Comparison of ENCODE assay signal across 15 mouse cellular contexts in the genomic region with DNA sequence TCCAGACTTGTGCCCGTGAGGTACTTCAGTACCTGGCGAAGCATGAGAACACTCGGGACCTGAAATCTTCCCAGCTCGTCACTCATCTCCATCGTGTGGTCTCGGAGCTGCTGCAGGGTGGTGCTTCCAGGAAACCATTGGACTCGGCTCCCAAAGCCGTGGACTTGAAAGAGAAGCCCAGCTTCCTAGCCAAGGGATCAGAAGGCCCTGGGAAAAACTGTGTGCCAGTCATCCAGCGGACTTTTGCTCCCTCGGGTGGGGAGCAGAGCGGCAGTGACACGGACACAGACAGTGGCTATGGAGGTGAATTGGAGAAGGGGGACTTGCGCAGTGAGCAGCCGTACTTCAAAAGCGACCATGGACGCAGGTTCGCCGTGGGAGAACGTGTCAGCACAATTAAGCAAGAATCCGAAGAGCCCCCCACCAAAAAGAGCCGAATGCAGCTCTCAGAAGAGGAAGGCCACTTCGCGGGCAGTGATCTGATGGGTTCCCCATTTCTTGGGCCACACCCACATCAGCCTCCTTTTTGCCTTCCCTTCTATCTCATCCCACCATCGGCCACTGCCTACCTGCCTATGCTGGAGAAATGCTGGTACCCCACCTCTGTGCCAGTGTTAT. TPM values are rescaled to one million over a fixed set of nuclear protein-coding genes. Genes with fewer than 3 reads are reported as not detected.
DNase-seq lines count a peak whose midpoint lies in the region; ATAC-seq and TF ChIP-seq lines count a peak whose summit lies in the region.
"Had no signal": no experiment of that assay in that cellular context is flagged by ENCODE, and none has a peak within 500 bp of the region (broad histone marks: within the 10 kb centered on the region; RNA-seq: fewer than 3 reads in every experiment).

No protein-coding gene starts in this region.

- H3K9me3 ChIP-seq in CH12.LX (replicated peaks; ENCODE audit: low read length), result no peaks in the 10 kb centered on the region
- no peaks in the 10 kb centered on the region for H3K9me3 ChIP-seq in intestine, embryonic 16.5 days (ENCODE audit: control insufficient read depth, low read length)
- H3K9me3 ChIP-seq: embryonic facial prominence, embryonic 15.5 days; hindbrain, embryonic 13.5 days; neural tube, embryonic 15.5 days had no signal

- in situ Hi-C loops in CH12.LX (cut with MboI; ENCODE audit: low pct_ligation_motif_present, low pct_unique_long_range_greater_than_20kb, low sequenced_read_pairs), result loop anchor here (5.0 kb wide), 2 partner anchors 38 to 112 kb away; no protein-coding TSS in a partner anchor

- peaks cover 3 to 34% of the 10 kb centered on the region in 2 experiments; a peak in 3 of 4 replicates for H3K4me1 ChIP-seq in CH12.LX (ENCODE audit: control insufficient read depth in 1 of 2, insufficient read depth in 2 of 2)
- peaks cover 33% of the 10 kb centered on the region for H3K4me1 ChIP-seq in intestine, embryonic 16.5 days (ENCODE audit: control insufficient read depth, insufficient read depth, low read length)

- dilution Hi-C loops in CH12.LX (cut with MboI; ENCODE audit: extremely low pct_ligation_motif_present, extremely low pct_unique_long_range_greater_than_20kb, low sequenced_read_pairs), result no loop called here

- TF ChIP-seq POLR2A in CH12.LX (IDR thresholded peaks at IDR 0.05; ENCODE audit: low read depth, low read length), result peak; percentile 45; the same call in 1 of the 2 replicates

- H3K27ac ChIP-seq in CH12.LX (ENCODE audit: insufficient read depth, low read depth), result peak overlapping the region; percentile 74
- H3K27ac ChIP-seq in intestine, embryonic 16.5 days (ENCODE audit: low read length), result no peak overlapping the region; the same call in 1 of the 2 replicates
- H3K27ac ChIP-seq: embryonic facial prominence, embryonic 15.5 days; hindbrain, embryonic 13.5 days; neural tube, embryonic 15.5 days had no signal

- H3K27me3 ChIP-seq in CH12.LX (replicated peaks), result no peaks in the 10 kb centered on the region
- H3K27me3 ChIP-seq in intestine, embryonic 16.5 days (replicated peaks; ENCODE audit: control insufficient read depth, insufficient read depth, low read length), result no peaks in the 10 kb centered on the region
- H3K27me3 ChIP-seq: embryonic facial prominence, embryonic 15.5 days had no signal

- H3K9ac ChIP-seq in CH12.LX (ENCODE audit: insufficient read depth, low read depth), result peak overlapping the region; percentile 97
- peak overlapping the region; percentile 48; the same call in 1 of the 2 replicates for H3K9ac ChIP-seq in intestine, embryonic 16.5 days (ENCODE audit: low read depth, low read length)
- H3K9ac ChIP-seq: embryonic facial prominence, embryonic 15.5 days; hindbrain, embryonic 13.5 days; neural tube, embryonic 15.5 days had no signal

- TF ChIP-seq EP300 in CH12.LX (IDR thresholded peaks at IDR 0.05; ENCODE audit: low read length), result no peak

- peaks cover 29 to 48% of the 10 kb centered on the region in 2 experiments for H3K36me3 ChIP-seq in CH12.LX (replicated peaks in 1 of 2; ENCODE audit: control insufficient read depth in 1 of 2, insufficient read depth in 1 of 2, low read length in 1 of 2)
- no peaks in the 10 kb centered on the region for H3K36me3 ChIP-seq in intestine, embryonic 16.5 days (ENCODE audit: control insufficient read depth, insufficient read depth, low read length)
- H3K36me3 ChIP-seq: hindbrain, embryonic 13.5 days; neural tube, embryonic 15.5 days had no signal

- no peak for ATAC-seq in intestine, embryonic 16.5 days
- ATAC-seq: forebrain, embryonic 16.5 days had no signal

- H3K4me3 ChIP-seq in CH12.LX (replicated peaks in 1 of 3; ENCODE audit: low read depth in 2 of 3, low read length in 2 of 3, poor library complexity in 1 of 3), result peak overlapping the region; percentile 63 to 99 (median 64)
- H3K4me3 ChIP-seq in intestine, embryonic 16.5 days (ENCODE audit: low read length), result peak overlapping the region; percentile 23
- H3K4me3 ChIP-seq: embryonic facial prominence, embryonic 15.5 days; hindbrain, embryonic 13.5 days; neural tube, embryonic 15.5 days had no signal

- WGBS in intestine, embryonic 16.5 days, result 85% methylated on average over 24 of the region's 24 CpGs

- H3K79me2 ChIP-seq in CH12.LX (replicated peaks; ENCODE audit: control insufficient read depth, extremely low read depth, insufficient read depth, poor library complexity, severe bottlenecking), result peaks cover 53% of the 10 kb centered on the region

- peak overlapping the region; percentile 93 for H3K4me2 ChIP-seq in CH12.LX (ENCODE audit: insufficient read depth, low read depth, poor library complexity, severe bottlenecking)
- H3K4me2 ChIP-seq in intestine, embryonic 16.5 days (ENCODE audit: low read depth, low read length), result peak overlapping the region; percentile 37
- H3K4me2 ChIP-seq: embryonic facial prominence, embryonic 15.5 days; hindbrain, embryonic 13.5 days; neural tube, embryonic 15.5 days had no signal

- no peak for TF ChIP-seq CTCF in CH12.LX (conservative IDR thresholded peaks at IDR 0.05 in 1 of 2, IDR thresholded peaks at IDR 0.05 in 1 of 2; ENCODE audit: low read depth in 2 of 2, low read length in 2 of 2)

- no peak for TF ChIP-seq RAD21 in CH12.LX (IDR thresholded peaks at IDR 0.05; ENCODE audit: low read depth, low read length)

- peak; percentile 23 for DNase-seq in gastrocnemius, adult 18-20 months (ENCODE audit: low spot score)
- DNase-seq in gastrocnemius, adult 8-10 months (ENCODE audit: low spot score in 2 of 2), result no peak
- peak; percentile 18 for DNase-seq in kidney, postnatal 10 days
- DNase-seq in kidney, adult 11 months, result no peak
- DNase-seq in CH12.LX (ENCODE audit: extremely low read depth), result no peak
- no peak for DNase-seq in adrenal gland, postnatal 4 days (ENCODE audit: low spot score in 2 of 2)
- DNase-seq in thymus, postnatal 0 days (ENCODE audit: low spot score), result no peak
- DNase-seq: gastrocnemius, postnatal 36 days; lung, adult 2 months; thymus, postnatal 14 days had no signal

TF ChIP-seq in CH12.LX, 34 proteins besides CTCF, POLR2A, EP300 and RAD21:
- TF ChIP-seq CHD2 (IDR thresholded peaks at IDR 0.05; ENCODE audit: low read length) (no peak), SMC3 (IDR thresholded peaks at IDR 0.05; ENCODE audit: low read depth, low read length) (peak; percentile 11; the same call in 1 of the 2 replicates), BHLHE40 (IDR thresholded peaks at IDR 0.05; ENCODE audit: low read depth, low read length) (0 out of 2 replicates have a peak, but pooled peaks have one; percentile 18), ZMIZ1 (IDR thresholded peaks at IDR 0.05; ENCODE audit: low read depth, low read length) (peak; percentile 7; the same call in 1 of the 2 replicates), IRF4 (IDR thresholded peaks at IDR 0.05; ENCODE audit: low read depth, low read length) (0 out of 2 replicates have a peak, but pooled peaks have one; percentile 12)
TF ChIP-seq in CH12.LX: peak in this region for 4.

RNA-seq across cellular contexts. Expression of a gene that starts 4.2 kb away (rescaled TPM):
- 10 to 100 TPM; 70.0 to 98.6 TPM for total RNA-seq in gastrocnemius, adult 18-20 months (2021)
- 100 to 1,000 TPM in 3 of 4 experiments, 10 to 100 TPM in 1; 89.5 to 168 (median 130) TPM for total RNA-seq in gastrocnemius, adult 8-10 months (2022)
- total RNA-seq in CH12.LX (2012; rRNA removed) (77.7 and 130 TPM in 2 replicates), CH12.LX (2014; rRNA removed) (44.6 and 55.4 TPM in 2 replicates)
- 109 and 117 TPM in 2 replicates for polyA plus RNA-seq in CH12.LX (2012; ENCODE audit: insufficient read length, low read depth)
- polyA plus RNA-seq in intestine, embryonic 16.5 days (2015; fragmentation: Nextera tagmentation; extraction: Ambion mirVana), result 60.7 and 77.0 TPM in 2 replicates
- 10 to 100 TPM; 44.4 to 48.6 TPM for total RNA-seq in adrenal gland, postnatal 4 days (2021)
- polyA plus RNA-seq in thymus, postnatal 0 days (2015; fragmentation: Nextera tagmentation; extraction: Ambion mirVana), result 6.6 and 7.0 TPM in 2 replicates

Comparison
In these comparisons a context has a peak if more than half of its experiments do, and no peak if none do; other contexts are left out.
1. DNase-seq: peak in gastrocnemius, adult 18-20 months (single experiment) and kidney, postnatal 10 days (single experiment); none in gastrocnemius, adult 8-10 months (0 of 2), kidney, adult 11 months (single experiment), CH12.LX (single experiment), adrenal gland, postnatal 4 days (0 of 2) and thymus, postnatal 0 days (single experiment).